Mouse (Mus musculus) spleen, adult 2 months (tissue): Measurements from ENCODE around the gene Nfatc3. TPM values are rescaled to one million over a fixed set of nuclear protein-coding genes. Genes with fewer than 3 reads are reported as not detected.

Source experiments
- DNase-seq, 2 experiments: peaks; one replicate each; pipeline versions ENCODE4 v3.0.0 to v3.0.0-alpha.2; 2012 to 2021; ENCODE audit warnings: low spot score in 2 of 2, low read depth in 1 of 2
- H3K27ac ChIP-seq: fragments of 200-500 bp; 2 replicates; pipeline ENCODE4 v1.5.1; 2012; ENCODE audit warnings: low read length, inconsistent platforms; ENCODE audit not compliant: insufficient read depth
- H3K27me3 ChIP-seq: fragments of 200-500 bp; 2 replicates; pipeline ENCODE4 v1.6.1; 2012; ENCODE audit warnings: mild to moderate bottlenecking, moderate library complexity, low read length, inconsistent platforms; ENCODE audit not compliant: control insufficient read depth, insufficient read depth
- H3K36me3 ChIP-seq: fragments of 200-500 bp; 2 replicates; pipeline ENCODE4 v1.6.1; 2012; ENCODE audit warnings: mild to moderate bottlenecking, low read length, inconsistent platforms; ENCODE audit not compliant: control insufficient read depth, insufficient read depth
- H3K4me1 ChIP-seq: fragments of 200-500 bp; 2 replicates; pipeline ENCODE4 v1.6.1; 2011; ENCODE audit warnings: inconsistent platforms; ENCODE audit not compliant: control insufficient read depth, insufficient read depth, insufficient read length
- H3K4me3 ChIP-seq: fragments of 200-500 bp; 2 replicates; pipeline ENCODE4 v1.5.1; 2011; ENCODE audit warnings: mild to moderate bottlenecking, inconsistent platforms; ENCODE audit not compliant: insufficient read depth, insufficient read length; ENCODE audit errors: extremely low read depth
- CTCF ChIP-seq: fragments of 200-500 bp; IDR thresholded peaks from 2 replicates; pipeline ENCODE4 v1.5.1; 2011; ENCODE audit warnings: mild to moderate bottlenecking, inconsistent platforms; ENCODE audit not compliant: insufficient read depth, insufficient read length, insufficient replicate concordance; ENCODE audit errors: extremely low read depth
- POLR2A ChIP-seq: fragments of 200-500 bp; IDR thresholded peaks from 2 replicates; pipeline ENCODE4 v1.6.1; 2011; ENCODE audit warnings: low read depth, low read length, inconsistent platforms
- WGBS: fragments of 180-500 bp; shearing (Covaris S2); methylation state at CpG from one replicate; pipeline ENCODE4 v1.1.7; 2018; 5-methylcytosine and 5-hydroxymethylcytosine counted together
- polyA plus RNA-seq: library from polyadenylated mRNA; depleted of rRNA; stranded (reverse); fragments of >200 nt; gene quantifications from 2 replicates; pipeline ENCODE4 v1.2.3, GENCODE M21; 2012

Nfatc3 gene
- polyA plus RNA-seq, 1 experiment, result 29.5 TPM

DNA sequence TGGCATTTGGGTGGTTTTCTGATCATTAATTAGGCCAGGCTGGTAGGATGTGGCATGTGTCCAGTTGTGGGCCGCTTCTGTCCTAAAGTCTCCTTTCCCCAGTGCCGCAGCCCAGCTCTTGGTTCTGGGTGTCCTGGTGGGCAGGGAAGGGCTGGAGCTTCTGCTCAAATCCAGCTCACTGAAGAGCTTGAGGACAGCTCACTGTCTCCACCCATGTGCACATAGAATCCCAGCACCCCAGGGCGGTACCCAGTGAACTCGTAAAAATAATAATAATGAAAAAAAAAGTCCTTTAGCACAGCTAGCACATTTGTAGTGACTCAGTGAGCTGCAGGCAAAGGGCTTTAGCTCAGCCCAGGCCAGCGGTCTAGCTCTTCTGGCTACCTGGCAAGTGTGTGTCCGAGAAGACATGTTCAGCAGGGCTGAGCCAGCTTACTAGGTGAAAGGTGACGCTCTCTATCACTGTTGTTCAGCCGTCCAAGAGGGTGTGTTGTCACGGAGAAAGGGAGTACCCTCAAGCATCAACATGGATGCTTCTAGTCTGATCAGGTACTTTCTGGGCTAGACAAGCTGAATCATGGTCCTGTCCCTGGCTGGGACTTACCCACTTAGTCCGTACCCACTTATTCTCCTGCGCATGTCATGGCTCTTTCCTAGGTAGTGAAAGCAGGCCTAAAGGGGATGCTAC is 11.6 kb upstream of the Nfatc3 start:
- Histone ChIP-seq H3K27me3 (no peaks in the 10 kb centered on the region), H3K4me1 (peaks cover 13% of the 10 kb centered on the region; the same call in 1 of the 2 replicates), H3K4me3 (no peak overlapping the region), H3K27ac (no peak overlapping the region), H3K36me3 (no peaks in the 10 kb centered on the region)
- WGBS, result 93% methylated on average over 11 of the region's 11 CpGs
- DNase-seq, result no peak
- no peak for TF ChIP-seq POLR2A
- TF ChIP-seq CTCF, result no peak

- DNase-seq, result no peak
- Histone ChIP-seq H3K4me1 (peaks cover 13% of the 10 kb centered on the region; the same call in 1 of the 2 replicates), H3K27ac (peak overlapping the region; percentile 2; the same call in 1 of the 2 replicates), H3K36me3 (no peaks in the 10 kb centered on the region), H3K4me3 (no peak overlapping the region), H3K27me3 (no peaks in the 10 kb centered on the region)
- WGBS, result 77% methylated on average over 5 of the region's 5 CpGs
- TF ChIP-seq POLR2A (no peak), CTCF (no peak)
These were observed 10.6 kb upstream of the Nfatc3 start for GRCm38 (mm10) chr8:106047854-106048630.

DNA sequence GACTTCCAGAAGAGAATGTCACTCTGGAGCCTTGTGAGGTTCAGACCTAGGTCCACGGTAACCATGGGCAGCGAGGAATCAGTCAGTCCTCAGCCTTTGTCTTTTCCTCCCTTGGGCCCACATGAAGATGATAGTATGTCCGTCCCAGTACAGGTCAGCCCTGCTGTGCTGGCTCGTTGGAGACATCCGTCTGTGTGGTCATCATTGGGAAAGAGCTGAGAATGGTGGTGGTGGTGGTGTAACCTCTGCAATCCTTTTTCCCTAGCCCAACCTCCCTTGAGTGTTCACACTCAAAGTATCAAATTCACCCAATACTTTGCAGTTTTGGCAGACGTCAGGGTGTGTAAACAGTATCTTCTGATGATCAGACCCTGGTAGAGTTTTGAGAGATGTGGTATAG is 8.8 kb upstream of the Nfatc3 start:
- H3K27ac ChIP-seq, result no peak overlapping the region
- 90% methylated on average over 6 of the region's 6 CpGs for WGBS
- no peak for DNase-seq
- H3K36me3 ChIP-seq, result no peaks in the 10 kb centered on the region
- TF ChIP-seq CTCF (no peak), POLR2A (no peak)
- H3K4me1 ChIP-seq, result peaks cover 17% of the 10 kb centered on the region
- no peak overlapping the region for H3K4me3 ChIP-seq
- H3K27me3 ChIP-seq, result no peaks in the 10 kb centered on the region

DNA sequence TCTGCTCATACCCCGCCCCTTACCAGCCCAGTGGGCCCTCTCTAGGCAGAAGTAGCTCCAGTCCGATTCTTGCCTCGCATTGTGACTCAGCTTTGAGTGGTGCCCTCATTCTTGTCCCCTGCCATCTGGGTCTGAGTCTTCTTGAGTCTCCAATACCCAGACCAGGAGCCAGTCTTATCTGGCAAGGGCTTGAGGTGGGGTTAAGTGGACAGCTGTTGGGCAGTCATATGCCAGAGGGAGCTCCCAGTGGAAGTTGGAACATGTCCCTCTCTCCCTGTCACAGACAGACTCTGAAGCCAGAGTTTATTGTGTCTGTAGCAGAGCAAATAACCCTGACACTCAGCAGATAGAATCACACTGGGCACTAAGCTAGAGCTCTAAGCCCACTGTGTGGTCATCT is 7.6 kb upstream of the Nfatc3 start:
- TF ChIP-seq CTCF (no peak), POLR2A (no peak)
- no peak for DNase-seq
- Histone ChIP-seq H3K27ac (peak overlapping the region; percentile 99), H3K36me3 (no peaks in the 10 kb centered on the region), H3K4me1 (peaks cover 27% of the 10 kb centered on the region), H3K4me3 (peak overlapping the region; percentile 55; the same call in 1 of the 2 replicates), H3K27me3 (no peaks in the 10 kb centered on the region)
- 50% methylated on average over 3 of the region's 3 CpGs for WGBS

DNA sequence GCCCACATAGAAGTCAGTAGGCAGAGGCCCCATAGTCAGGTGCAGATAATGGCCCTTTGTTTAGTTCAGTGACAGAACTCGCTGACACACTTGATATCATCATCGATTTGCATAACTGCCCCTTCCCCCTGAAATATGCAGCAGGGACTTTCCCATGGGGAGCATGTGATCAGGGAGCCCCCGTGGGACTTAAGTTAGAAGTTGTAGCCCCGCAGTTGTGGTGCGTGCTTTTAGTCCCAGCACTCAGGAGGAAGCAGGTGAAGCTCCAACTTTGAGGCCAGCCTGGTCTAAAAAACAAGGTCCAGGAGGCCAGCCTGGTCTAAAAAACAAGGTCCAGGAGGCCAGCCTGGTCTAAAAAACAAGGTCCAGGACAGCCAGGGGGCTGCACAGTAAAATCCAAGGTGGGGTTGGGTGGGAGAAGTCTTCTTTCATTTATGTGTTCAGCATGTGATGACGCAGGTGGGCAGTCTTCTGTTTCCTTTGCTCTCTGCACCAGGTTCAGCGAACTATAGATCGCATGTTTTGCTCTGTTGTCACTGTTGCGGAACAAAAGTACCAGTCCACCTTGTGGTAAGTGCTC is 6.0 kb upstream of the Nfatc3 start:
- no peaks in the 10 kb centered on the region for H3K36me3 ChIP-seq
- H3K4me1 ChIP-seq, result peaks cover 39% of the 10 kb centered on the region
- 25% methylated on average over 9 of the region's 9 CpGs for WGBS
- peak; percentile 87 to 94 for DNase-seq
- H3K27ac ChIP-seq, result peak overlapping the region; percentile 99
- H3K27me3 ChIP-seq, result no peaks in the 10 kb centered on the region
- peak; percentile 72 for TF ChIP-seq POLR2A
- no peak for TF ChIP-seq CTCF
- peak overlapping the region; percentile 55 for H3K4me3 ChIP-seq

- DNase-seq, result peak; percentile 90 to 96
- Histone ChIP-seq H3K27me3 (no peaks in the 10 kb centered on the region), H3K4me3 (peak overlapping the region; percentile 36; the same call in 1 of the 2 replicates), H3K36me3 (no peaks in the 10 kb centered on the region), H3K4me1 (peaks cover 39% of the 10 kb centered on the region), H3K27ac (peak overlapping the region; percentile 99)
- TF ChIP-seq CTCF, result no peak
- peak; percentile 58; the same call in 1 of the 2 replicates for TF ChIP-seq POLR2A
- 5% methylated on average over 6 of the region's 6 CpGs for WGBS
These were observed 4.3 kb upstream of the Nfatc3 start for GRCm38 (mm10) chr8:106054190-106054811.
